ENCODE assay signal across 9 mouse cellular contexts in genomic region chr1:181511307-181511706, GRCm38 (mm10). TPM values are rescaled to one million over a fixed set of nuclear protein-coding genes. Genes with fewer than 3 reads are reported as not detected.
DNase-seq lines count a peak whose midpoint lies in the region; TF ChIP-seq lines count a peak whose summit lies in the region.
"Had no signal": no experiment of that assay in that cellular context is flagged by ENCODE, and none has a peak within 500 bp of the region (broad histone marks: within the 10 kb centered on the region; RNA-seq: fewer than 3 reads in every experiment).

Gene Ccdc121 (minus strand): TSS chr1:181511451.

- peak; percentile 8 for DNase-seq in cerebellum, adult 11-12 months
- DNase-seq in cerebellum, adult 11 months, result no peak
- no peak for DNase-seq in left cerebral cortex, adult 2 months (ENCODE audit: extremely low spot score in 1 of 2, low spot score in 2 of 2)
- no peak for DNase-seq in left cerebral cortex, adult 9 months (ENCODE audit: low spot score in 2 of 2)
- DNase-seq in embryo, embryonic 10.5 days (ENCODE audit: low spot score), result peak; percentile 39
- peak; percentile 8 for DNase-seq in lung, postnatal 14 days
- no peak for DNase-seq in c-Kit-positive CD71-positive TER-119-positive erythroid progenitor cells, embryonic 14.5 days (ENCODE audit: low spot score)
- no peak for DNase-seq in frontal cortex, adult 2 months (ENCODE audit: extremely low spot score in 1 of 2, low spot score in 1 of 2)

- TF ChIP-seq CTCF in left cerebral cortex, adult 2 months (IDR thresholded peaks at IDR 0.05), result peak; percentile 33

- no peak within 1 kb of the TSS for H3K4me3 ChIP-seq in left cerebral cortex, adult 2 months
- H3K4me3 ChIP-seq: midbrain, embryonic 15.5 days had no signal

- intact Hi-C loops in left cerebral cortex, adult 2 months (cut with DNase I), result no loop called here

- H3K27ac ChIP-seq in left cerebral cortex, adult 2 months, result no peak within 1 kb of the TSS
- H3K27ac ChIP-seq: midbrain, embryonic 15.5 days had no signal

RNA-seq across cellular contexts. Expression of gene Ccdc121, which starts in this region (rescaled TPM):
- total RNA-seq in left cerebral cortex, adult 2 months (2021), result under 1 TPM in 1 of 2 experiments, not detected in 1; 0.37 TPM
- polyA plus RNA-seq in frontal cortex, adult 2 months (2012; rRNA removed), result 0.42 and 0.46 TPM in 2 replicates
- polyA plus RNA-seq: midbrain, embryonic 15.5 days had no signal

Comparison
In these comparisons a context has a peak if more than half of its experiments do, and no peak if none do; other contexts are left out.
1. DNase-seq: peak in cerebellum, adult 11-12 months (single experiment), embryo, embryonic 10.5 days (single experiment) and lung, postnatal 14 days (single experiment); none in cerebellum, adult 11 months (single experiment), left cerebral cortex, adult 2 months (0 of 2), left cerebral cortex, adult 9 months (0 of 2), c-Kit-positive CD71-positive TER-119-positive erythroid progenitor cells, embryonic 14.5 days (single experiment) and frontal cortex, adult 2 months (0 of 2).